Mouse (Mus musculus): Measurements from ENCODE around the gene Fem1a.

Fem1a gene

GRCm38 (mm10) chr17:56303847-56304586, 47.4 kb downstream of the Fem1a start:
- DNase-seq (ENCODE audit: extremely low read depth, low read depth): peak; percentile 88

GRCm38 (mm10) chr17:56304718-56305117, 48.1 kb downstream of the Fem1a start:
- DNase-seq (ENCODE audit: extremely low read depth, low read depth): no peak

GRCm38 (mm10) chr17:56305156-56305555, 48.5 kb downstream of the Fem1a start:
- DNase-seq (ENCODE audit: extremely low read depth, low read depth): no peak

- DNase-seq (ENCODE audit: extremely low read depth, low read depth): no peak
These were observed 49.2 kb downstream of the Fem1a start for GRCm38 (mm10) chr17:56305826-56306225.

GRCm38 (mm10) chr17:56308088-56308487, 51.5 kb downstream of the Fem1a start:
- no peak for DNase-seq (ENCODE audit: extremely low read depth, low read depth)

GRCm38 (mm10) chr17:56309191-56309945, 52.8 kb downstream of the Fem1a start:
- DNase-seq (ENCODE audit: extremely low read depth, low read depth): no peak

Measured in MEL-GATA-1-ER (cell line).